Mouse (Mus musculus): Measurements from ENCODE around the gene Ppp3ca.

The Ppp3ca gene

DNA sequence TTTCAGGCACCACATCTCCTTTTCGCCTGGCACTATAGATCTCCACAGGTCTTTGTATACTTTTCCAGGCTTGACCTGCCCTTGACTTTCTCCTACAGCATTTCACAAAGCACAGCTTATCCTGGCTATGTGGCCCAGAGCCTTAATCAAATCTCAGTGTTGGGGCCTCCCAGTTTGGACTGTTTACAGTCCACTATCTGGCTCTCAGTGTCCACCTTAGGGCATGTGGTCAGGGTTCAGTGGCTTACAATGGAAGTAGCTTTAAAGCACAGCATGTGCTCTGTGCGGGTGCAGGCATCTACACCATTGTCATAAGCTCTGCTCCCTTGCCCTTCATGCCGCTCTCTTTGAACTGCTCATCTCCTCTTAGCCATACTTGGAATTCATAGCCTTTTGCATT lies 146.4 kb downstream of the Ppp3ca start:
- no peak for DNase-seq

DNA sequence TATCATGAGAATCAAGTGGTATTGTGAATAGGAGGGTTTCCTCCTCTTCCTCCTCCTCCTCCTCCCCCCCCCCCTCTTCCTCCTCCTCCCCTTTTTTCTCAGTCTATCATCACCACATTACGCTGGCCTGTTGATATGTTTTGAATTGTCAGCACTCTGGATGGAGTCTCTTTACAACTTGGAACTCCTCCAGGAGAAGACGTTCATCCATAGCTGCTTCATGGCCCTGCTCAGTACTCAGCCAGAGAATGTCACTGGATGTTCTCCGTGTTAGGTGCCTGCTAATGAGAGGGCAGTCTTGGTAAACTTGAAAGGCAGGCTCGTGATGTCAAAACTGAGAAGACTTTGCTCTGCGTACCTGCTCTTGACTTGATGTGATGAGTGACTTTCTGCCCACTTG lies 149.1 kb downstream of the Ppp3ca start:
- DNase-seq = no peak

DNA sequence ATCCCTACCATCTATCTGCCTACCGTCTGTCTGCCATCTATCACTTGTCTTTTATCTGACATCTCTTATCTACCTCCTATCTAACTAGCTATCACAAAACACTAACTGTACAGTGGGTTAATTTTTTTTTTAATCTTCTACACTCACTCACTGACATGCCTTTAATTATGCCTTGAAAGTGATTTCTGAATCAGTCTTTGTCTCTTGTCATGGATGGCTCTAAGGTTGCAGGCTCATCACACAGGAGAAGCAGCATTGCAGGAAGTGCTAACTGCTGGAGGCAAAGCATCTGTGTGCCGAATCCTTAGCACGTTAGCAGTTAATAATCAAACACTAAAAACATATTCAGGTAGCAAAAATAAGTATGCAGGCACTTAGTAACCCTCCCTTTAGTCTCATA lies 151.1 kb downstream of the Ppp3ca start:
- no peak for DNase-seq

DNA sequence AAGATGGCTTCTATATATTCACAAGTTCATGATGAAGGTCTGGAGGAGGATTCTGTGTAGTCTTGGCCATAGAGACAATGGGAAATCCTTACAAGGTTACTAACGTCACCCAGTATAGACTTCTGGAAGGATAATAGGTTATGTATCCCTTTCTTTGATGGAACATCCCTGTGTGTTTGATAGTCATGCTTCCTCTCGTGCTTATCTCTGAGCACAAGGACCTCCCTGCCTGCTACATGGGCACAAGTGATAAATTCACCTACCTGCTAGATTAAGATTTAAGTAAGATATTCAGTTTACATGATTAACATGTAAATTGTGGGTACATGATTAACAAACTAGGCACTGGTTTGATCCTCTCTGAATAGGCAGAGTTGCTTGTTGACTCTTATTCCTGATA lies 152.1 kb downstream of the Ppp3ca start:
- DNase-seq = no peak

DNA sequence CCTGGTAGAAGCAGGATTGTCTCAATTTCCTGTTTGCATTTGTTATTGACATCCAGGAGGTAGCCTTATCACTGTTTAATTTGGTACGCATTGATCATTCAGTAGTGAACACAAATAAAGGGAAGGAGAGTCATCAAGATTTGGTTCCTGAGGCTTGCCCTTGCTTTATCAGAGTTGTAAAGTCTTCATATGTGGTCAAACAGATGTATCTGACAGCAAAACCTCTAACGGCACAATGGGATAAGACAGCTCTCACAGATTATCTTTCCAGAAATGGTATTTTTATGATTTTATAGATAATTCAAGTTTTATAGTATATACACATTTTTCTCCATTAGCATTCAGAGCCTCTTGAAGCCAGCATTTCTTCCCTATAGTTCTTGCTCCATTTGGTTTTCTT lies 152.5 kb downstream of the Ppp3ca start:
- no peak for DNase-seq

DNA sequence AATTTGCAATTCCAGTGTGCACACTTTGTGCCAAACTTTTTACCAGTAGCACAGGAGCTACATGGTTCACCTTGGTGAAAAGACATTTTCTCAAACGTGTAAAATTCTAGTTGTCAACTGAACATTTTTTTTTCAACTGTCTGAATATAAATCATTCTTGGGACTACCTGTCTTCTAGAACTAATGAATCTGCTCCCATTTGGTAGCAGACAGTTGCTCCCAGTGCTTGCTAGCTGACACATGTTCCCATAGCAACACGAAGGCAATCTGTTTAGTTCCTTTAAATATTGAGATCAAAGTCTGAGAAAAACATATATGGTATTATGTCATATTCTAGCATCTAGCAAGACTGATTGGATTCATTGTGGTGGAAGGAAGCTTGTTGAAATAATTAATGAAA lies 158.5 kb downstream of the Ppp3ca start:
- no peak for DNase-seq

DNA sequence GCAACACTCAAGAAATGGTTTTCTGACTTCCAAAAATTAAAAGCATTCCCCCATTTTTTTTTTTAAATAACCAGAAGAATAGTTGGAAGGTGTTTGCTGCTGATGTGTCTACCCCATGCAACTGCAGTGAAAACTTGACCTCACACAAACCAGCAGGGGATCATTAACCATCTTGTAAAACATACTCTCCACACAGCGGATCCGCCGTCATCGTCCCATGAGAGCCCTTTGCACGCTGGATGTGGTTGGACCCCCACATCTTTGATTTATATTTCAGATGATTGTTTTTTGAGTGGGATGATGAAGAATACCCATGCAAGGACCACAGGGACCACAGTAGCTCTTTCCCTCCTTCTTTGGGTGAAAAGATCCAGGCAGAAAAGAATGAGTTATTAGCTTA lies 159.2 kb downstream of the Ppp3ca start:
- no peak for DNase-seq

DNA sequence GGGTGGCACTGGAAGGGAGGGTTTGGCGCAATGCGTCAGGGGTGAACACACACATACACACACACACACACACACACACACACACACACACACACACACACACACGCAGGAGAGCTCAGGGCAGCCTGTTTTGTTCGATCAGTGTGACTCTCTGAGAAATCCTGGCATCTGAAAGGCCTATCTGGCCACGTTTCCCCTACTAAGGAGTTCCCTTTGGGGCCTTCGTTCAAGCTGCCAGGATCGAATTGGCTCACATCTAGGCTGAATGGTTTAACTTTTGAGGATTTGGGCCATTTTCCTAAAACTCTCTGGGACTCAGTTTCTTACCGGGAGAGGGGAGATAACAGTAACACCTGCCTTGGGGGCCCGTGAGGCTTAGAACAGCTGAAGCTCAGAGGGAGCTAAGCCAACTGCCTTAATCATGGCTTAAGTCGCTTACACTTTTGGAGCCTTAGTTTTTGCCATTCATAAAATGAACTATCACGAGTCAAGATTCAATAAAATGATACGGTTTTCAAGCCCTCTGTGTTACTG lies 160.8 kb downstream of the Ppp3ca start:
- DNase-seq = peak; percentile 43 to 51

DNA sequence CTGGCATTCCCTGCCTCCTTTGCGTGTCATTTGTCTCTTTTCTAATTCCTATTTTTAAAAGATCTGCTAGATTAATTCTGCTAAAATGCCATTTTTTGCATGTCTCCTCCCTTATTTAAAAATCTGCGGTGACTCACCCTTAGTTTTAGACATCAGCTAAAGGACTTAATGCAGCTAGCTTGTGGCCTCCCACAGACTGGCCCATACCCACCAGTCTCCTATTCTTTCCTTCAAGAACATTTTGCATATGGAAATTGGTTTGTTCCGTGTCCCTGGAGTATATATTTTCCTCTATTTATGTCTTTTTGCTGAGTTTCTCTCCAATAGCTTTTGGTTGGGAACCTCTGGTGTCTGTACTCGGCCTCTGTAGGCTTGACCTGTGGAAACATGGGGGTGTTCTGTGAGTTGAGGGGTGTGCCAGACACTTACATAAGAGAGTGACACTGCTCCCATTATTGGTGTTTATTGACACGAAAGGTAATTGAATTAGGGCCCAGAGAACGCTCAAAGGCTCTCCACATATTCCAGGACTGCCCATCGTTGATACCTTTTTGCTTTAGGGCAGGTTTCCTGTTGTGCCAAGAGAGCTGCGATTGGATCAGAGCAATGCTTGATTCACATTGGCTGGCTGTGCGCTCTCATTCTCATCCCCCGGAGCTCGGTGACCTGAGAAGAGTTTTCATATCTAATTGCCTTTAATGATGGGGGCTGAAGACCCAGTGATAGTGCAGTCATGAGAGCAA lies 163.2 kb downstream of the Ppp3ca start:
- DNase-seq = no peak

DNA sequence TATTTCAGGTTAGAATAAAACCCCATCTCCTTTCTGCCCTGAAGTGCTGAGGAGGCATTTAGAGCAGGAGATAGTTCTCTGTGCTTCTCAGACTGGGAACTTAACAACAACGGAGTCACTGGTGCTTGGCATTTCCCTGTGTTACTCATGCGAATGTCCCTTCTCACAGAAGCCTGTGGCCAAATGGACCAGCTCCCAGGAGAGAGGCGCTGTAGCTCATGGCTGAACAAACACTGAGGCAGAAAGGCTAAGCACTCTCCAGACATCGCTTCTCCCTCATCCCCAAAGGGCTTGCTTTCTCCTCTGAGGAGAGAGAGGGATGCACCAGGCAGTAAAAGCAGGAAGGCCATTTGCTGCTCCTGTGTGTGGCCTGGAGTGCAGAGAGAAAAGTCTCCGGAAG lies 164.0 kb downstream of the Ppp3ca start:
- DNase-seq = peak; percentile 65 to 79

DNA sequence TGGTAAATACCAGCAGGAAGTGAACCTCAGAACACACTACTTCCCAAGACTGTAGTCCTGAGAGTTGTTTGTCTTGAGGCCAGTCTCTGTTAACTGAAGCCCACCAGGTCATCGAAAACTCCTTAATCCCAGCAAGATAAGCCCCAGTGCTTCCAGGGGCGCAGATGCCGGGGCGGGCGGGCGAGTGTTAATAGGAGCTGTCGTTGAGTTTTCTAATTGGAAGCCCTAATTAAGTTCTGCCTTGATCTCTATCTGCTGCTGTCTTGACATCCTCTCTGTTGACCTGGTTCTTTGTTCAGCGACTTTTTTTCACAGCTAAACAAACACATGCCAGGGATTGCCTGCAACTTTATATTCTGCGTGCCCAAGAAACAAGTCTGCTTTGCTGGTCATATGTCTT lies 165.9 kb downstream of the Ppp3ca start:
- DNase-seq = no peak

DNA sequence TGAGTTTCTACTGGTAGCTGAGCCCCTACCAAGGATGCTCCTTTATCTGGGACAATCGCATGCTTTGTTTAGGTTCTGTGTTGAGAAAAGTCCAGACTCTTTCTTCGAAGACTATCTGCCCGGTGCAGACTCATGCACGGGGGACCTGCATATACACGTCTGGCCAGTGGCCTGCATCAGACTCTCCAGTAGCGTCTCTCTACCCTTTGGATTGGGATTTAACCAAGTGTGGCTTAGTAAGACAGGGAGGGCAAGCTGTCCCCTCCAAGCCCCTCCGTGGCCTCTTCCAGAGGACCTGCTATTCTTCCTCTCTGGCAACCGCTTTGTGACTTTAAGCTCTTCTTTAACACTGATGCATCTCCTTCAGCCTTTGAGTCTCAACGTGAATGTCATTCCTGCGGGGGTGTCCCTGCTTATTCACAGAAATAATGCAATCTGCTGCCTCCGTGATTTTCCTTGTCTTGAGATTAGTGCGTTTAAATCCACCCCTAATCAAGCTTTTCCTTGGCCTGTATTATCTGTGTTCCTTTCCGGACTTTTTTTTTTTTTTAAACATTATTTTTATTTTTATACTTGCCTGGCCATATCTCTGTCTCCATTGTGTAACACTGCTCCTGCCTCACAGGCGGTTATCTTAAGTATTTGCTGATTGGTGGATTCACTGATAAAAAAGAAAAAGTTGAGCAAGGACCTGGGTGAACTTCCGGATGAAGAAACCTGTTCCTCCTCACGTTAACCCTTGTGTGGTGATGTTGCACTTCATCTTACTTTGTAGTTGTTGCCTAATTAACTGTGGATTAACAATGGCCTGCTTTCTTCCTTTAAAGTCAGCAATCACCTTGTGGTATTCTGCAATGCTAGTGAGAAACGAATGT lies 166.6 kb downstream of the Ppp3ca start:
- no peak for DNase-seq

DNA sequence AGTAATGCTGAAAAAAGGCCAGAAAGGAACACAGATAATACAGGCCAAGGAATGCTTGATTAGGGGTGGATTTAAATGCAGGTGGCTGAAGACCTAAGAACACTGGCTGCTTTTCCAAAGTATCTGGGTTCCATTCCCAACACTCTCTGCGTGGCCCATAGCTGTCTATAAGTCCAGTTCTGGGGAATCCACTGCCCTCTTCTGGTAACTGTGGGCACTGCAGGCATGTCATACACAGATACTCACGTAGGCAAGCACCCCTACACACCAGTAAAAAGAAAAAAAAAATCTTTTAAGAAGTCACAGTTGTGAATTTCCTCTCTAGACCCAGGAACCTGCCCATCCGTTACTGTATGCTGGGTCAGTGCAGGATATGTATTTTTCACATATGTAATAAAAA lies 167.7 kb downstream of the Ppp3ca start:
- DNase-seq = peak in 1 of 2 experiments; percentile 47

DNA sequence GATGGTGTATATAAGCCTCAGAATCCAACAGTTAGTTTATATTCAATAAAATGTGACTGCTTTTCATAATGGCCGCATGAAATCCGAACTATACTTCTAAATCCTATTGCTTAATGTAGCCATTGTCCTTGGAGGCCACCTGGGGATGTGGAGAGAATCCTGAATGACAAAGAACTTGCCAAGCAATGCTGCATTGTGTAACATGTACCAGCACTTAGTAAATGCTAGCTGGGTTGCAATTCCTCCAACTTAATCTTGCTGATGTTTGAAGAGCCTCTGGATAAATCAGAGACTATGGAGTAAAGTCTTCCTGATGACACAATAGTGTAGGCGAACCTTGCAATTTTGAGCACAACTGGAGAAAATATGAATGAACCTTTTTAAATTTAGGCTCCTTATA lies 171.4 kb downstream of the Ppp3ca start:
- no peak for DNase-seq

DNA sequence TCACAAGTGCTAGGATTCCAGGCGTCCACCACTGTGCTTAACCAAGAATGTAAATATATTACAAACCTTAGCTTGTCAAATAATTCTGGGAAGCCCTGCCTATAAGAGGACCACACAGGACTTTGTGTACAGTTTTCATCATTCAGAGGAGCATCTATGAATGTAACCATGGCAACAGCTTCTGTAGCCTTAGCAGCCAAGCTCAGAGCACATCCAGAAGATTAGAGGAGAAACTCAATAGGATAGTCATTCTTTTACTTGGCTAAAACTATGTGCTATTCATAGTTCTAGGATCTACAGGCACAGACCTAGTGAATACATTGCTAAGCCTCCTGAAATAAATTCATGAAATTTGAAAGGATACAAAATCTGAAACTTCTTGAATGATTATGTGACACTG lies 172.5 kb downstream of the Ppp3ca start:
- no peak for DNase-seq

DNA sequence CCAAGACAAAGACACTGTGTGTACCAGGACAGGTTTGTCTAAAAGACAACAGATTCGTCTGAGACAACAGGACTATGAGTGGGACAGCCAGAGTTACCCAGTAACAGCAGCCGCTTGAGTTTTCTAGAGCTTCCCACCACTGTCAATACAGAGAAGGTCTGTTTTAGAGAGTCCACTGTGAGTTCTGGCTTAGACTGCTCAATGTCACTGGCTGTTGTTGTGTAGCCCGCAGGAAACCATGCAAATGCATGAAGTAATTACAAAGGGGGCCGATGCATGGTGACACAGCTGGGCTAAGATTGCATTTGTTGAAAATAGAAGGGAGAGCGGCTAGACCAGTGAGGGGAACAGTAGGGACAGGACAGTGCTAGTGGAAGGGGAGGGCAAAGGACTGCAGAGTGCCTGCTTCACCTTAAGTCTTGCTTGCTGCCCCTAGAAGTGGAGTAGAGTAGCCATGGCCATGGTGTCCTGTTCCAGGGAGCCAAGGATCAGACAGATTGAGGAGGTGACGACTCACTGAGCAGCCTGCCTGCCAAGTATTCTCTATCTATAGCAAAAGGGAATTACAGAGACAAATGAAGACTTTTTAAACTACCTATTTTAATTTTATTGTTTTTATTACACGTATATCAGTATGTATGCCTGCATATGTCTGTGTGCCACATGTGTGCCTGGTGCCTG lies 174.0 kb downstream of the Ppp3ca start:
- peak; percentile 32 to 35 for DNase-seq

DNA sequence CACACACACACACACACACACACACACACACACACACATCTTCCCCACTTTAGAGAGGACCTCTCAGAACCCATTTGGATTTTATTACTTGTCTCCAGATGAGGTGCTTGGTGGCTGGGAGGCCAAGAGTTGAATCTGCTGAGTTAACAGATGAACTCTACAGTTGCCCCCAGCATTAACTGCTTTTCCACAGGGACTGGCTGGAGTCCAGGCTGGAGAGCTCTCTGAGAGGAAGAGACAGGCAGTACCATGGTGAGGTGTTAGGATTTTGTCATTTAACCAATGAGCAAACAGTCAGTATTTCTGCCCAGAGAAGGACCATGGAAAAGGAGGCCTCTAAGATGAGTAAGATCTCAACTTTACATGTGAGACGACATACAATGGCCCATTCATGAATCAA lies 179.1 kb downstream of the Ppp3ca start:
- no peak for DNase-seq

DNA sequence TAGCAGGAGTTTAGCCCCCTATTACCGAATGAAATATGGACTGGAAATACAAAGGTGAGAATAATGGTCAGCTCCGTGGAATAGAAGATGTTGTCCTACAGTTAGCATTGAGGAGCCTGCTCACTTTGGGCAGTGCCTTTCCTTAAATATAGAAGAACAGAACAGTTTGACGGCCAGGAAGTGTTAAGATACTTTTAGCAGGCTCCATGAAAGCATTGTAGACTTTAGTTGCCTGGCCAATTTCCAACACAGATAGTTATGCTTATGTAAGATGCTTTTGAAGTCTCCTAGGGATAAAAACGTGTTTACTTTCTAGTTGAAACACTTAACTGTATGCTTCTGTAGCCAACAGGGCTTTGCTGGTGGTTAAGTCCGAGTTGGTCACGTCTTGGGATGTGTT lies 183.0 kb downstream of the Ppp3ca start:
- no peak for DNase-seq

DNA sequence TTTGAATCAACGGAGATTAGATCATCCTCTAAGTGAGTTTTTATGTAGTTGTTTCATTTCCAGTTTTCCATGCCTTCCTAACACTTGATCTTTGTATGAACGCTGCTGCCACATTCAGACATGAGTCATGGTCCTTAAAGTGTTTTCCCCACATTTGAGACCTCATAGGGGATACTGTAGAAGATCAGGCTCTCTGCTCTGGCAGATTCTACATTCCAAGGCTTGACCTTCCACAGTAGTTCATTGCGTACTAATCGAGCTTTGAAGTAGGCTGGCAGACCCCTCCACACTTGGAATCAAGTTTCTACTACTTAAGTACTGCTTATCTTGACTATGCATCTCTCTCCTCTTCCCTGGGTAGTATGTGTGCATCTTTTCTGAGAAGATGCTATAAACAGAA lies 183.7 kb downstream of the Ppp3ca start:
- no peak for DNase-seq

DNA sequence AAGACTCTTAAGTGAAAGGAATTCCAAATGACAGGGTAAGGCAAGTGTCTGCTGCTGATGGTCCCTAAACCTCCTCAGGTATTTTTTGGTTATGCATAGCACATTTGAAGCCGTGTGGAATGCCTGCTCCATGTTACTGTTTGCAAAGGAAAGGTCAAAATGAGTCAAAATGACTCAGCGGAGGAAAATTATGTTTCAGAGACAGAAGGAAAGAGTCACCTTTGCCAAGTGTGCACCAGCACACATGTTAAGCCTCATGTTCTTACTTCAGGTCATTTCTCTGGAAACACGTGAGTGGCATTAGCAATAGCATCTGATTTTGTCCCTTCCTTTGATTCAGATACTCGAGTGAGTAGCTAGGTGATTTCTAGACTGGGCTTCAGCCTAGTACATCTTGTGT lies 186.1 kb downstream of the Ppp3ca start:
- no peak for DNase-seq

DNA sequence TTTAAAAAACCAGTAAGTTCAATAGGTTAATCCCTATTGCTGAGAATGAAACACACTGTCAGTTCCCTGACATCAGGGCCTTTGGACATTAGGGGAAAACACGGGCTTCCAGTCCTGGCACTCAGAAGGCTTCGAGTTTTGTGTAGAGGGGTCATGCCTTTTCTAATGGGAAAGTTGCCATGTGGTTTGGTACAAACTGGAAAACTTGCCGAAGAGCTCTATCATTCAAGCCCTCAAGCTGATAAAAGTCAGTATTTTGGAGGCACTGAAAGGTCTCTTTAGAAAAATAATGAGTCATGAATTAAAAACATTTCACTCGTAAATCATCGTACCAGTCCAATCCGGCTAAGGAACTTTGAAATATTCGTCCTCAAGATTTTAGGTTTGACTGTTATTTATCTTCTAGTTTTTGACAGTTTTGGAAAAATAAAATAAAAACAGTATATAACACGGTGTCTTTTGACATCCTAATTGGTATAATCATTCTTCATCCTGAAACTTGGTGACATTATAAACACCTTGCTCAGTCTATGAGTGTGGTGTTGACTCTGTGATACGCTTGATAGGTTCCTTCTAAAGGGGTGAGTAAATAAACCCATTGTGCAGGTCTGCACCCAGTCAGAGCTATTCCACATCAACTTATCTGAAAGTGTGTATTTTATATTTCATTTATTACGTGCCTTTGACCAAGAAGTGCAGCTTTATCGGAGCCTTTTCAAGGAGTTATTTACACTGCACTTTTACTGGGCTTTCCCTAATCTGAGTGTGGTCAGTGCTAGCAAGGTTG lies 192.3 kb downstream of the Ppp3ca start:
- no peak for DNase-seq

DNA sequence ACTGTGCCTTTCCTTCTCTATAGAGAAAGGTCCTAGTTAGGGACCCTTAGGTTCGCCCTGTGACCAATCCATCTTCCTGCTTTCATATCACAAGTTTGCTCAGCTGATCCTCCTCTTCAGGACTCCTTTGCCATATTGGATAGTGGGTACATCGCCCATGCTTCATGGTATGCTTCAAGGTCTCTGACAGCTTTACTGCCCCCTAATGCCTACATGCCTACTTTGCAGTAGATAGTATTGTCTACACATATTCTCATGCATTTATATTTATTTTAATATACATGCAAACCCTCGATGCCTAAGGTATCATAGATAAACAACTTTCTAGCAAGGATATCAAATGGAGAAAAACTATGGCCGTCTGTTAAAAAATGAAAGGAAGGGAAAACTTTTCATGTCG lies 193.2 kb downstream of the Ppp3ca start:
- DNase-seq = no peak

DNA sequence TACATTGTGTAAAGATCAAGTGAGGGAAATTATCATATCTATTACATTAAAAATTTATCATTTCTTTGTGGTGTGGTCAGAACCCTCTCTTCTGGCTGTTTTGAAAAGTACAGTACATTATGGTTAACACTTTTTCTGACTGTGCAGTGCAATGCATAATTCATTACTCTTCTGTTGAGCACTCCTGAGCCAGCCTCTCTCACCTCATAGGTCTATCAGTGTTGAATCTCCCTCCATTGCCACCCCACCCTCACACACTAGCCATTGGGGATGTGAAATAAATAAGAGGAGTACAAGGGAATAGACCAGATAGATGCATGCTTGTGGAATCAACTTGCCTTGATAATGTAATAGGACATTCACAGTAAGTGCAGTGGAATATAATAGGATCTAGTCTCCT lies 194.4 kb downstream of the Ppp3ca start:
- no peak for DNase-seq
